Mouse (Mus musculus): ENCODE data around the gene Smco3.

- TF ChIP-seq POLR2A (IDR thresholded peaks at IDR 0.05; ENCODE audit: control insufficient read depth in 1 of 2, insufficient read depth in 1 of 2, low read depth in 1 of 2, low read length in 2 of 2, poor library complexity in 1 of 2): peak; percentile 14 to 20; a peak in 1 of 4 replicates
- TF ChIP-seq USF1 (IDR thresholded peaks at IDR 0.05; ENCODE audit: low read depth, low read length): no peak
- no peak for TF ChIP-seq ZMIZ1 (IDR thresholded peaks at IDR 0.05; ENCODE audit: low read depth, low read length)
- no peak for TF ChIP-seq KAT2A (conservative IDR thresholded peaks at IDR 0.05; ENCODE audit: low read depth, low read length)
- TF ChIP-seq BHLHE40 (IDR thresholded peaks at IDR 0.05; ENCODE audit: borderline replicate concordance, low read depth, low read length): no peak
- no peak for TF ChIP-seq CTCF (IDR thresholded peaks at IDR 0.05 in 2 of 3, conservative IDR thresholded peaks at IDR 0.05 in 1 of 3; ENCODE audit: control insufficient read depth in 1 of 3, insufficient read depth in 1 of 3, low read depth in 2 of 3, low read length in 3 of 3, poor library complexity in 1 of 3, severe bottlenecking in 1 of 3)
- TF ChIP-seq NELFE (IDR thresholded peaks at IDR 0.05; ENCODE audit: low read depth, low read length): no peak
- no peak for TF ChIP-seq NRF1 (IDR thresholded peaks at IDR 0.05; ENCODE audit: insufficient read depth, low read depth, low read length, poor library complexity, severe bottlenecking)
- no peak for TF ChIP-seq MYB (IDR thresholded peaks at IDR 0.05; ENCODE audit: low read depth, low read length)
- no peak for TF ChIP-seq POLR2AphosphoS5 (IDR thresholded peaks at IDR 0.05; ENCODE audit: borderline replicate concordance, low read depth, low read length)
These were observed 26.6 kb downstream of the Smco3 start for GRCm38 (mm10) chr6:136808631-136809046.

All from MEL (cell line).